In the genomic region with DNA sequence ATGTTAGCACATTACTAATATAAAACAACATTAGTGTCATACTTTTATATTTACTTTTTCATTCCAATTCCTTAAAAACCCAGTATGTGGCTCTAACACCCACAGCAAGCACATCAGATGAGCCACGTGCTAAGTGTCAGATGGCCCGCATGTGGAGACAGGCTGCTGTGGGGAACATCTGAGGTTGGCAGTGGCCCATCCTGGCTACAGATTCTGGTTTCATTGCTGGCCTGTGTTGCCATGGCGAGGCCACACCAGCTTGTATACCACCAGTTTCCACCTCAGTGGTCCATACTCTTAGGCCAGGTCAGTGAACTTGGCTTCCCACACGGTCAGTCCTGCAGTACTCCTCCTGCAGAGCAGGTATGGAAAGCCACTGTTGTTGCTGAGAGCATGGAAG, we compare ENCODE assay signal across 13 mouse cellular contexts.
DNase-seq lines count a peak whose midpoint lies in the region; ATAC-seq and TF ChIP-seq lines count a peak whose summit lies in the region.
"Had no signal": no experiment of that assay in that cellular context is flagged by ENCODE, and none has a peak within 500 bp of the region (broad histone marks: within the 10 kb centered on the region; RNA-seq: fewer than 3 reads in every experiment).

No protein-coding gene starts in this region.

- WGBS in forebrain, embryonic 15.5 days = 68% methylated on average over 4 of the region's 4 CpGs
- 83% methylated on average over 4 of the region's 4 CpGs for WGBS in forebrain, embryonic 12.5 days
- 65% methylated on average over 4 of the region's 4 CpGs for WGBS in limb, embryonic 13.5 days
- 81% methylated on average over 4 of the region's 4 CpGs for WGBS in limb, embryonic 10.5 days
- 71% methylated on average over 4 of the region's 4 CpGs for WGBS in hindbrain, embryonic 14.5 days
- WGBS in hindbrain, postnatal 0 days = 49% methylated on average over 4 of the region's 4 CpGs
- 72% methylated on average over 4 of the region's 4 CpGs for WGBS in intestine, embryonic 16.5 days
- WGBS in kidney, adult 2 months = 71% methylated on average over 4 of the region's 4 CpGs

- DNase-seq in limb, embryonic 10.5 days (ENCODE audit: low spot score) = no peak
- no peak for DNase-seq in hindbrain, embryonic 14.5 days (ENCODE audit: low spot score)
- peak; percentile 52 for DNase-seq in hindbrain, postnatal 0 days (ENCODE audit: low spot score)
- no peak for DNase-seq in kidney, adult 2 months
- DNase-seq: liver, embryonic 13.5 days had no signal

- no peaks in the 10 kb centered on the region for H3K36me3 ChIP-seq in forebrain, embryonic 15.5 days
- no peaks in the 10 kb centered on the region for H3K36me3 ChIP-seq in forebrain, embryonic 12.5 days (replicated peaks)
- no peaks in the 10 kb centered on the region for H3K36me3 ChIP-seq in limb, embryonic 13.5 days
- H3K36me3 ChIP-seq in limb, embryonic 10.5 days = no peaks in the 10 kb centered on the region
- H3K36me3 ChIP-seq in hindbrain, embryonic 14.5 days (replicated peaks; ENCODE audit: control insufficient read depth, insufficient read depth) = no peaks in the 10 kb centered on the region
- H3K36me3 ChIP-seq in hindbrain, postnatal 0 days (ENCODE audit: insufficient read depth, low read length) = no peaks in the 10 kb centered on the region
- H3K36me3 ChIP-seq in intestine, embryonic 16.5 days (ENCODE audit: control insufficient read depth, insufficient read depth, low read length) = no peaks in the 10 kb centered on the region
- no peaks in the 10 kb centered on the region for H3K36me3 ChIP-seq in kidney, adult 2 months (ENCODE audit: control insufficient read depth, insufficient read depth, low read length)
- H3K36me3 ChIP-seq: forebrain, embryonic 10.5 days; liver, embryonic 13.5 days had no signal

- no peak overlapping the region for H3K9ac ChIP-seq in forebrain, embryonic 15.5 days (replicated peaks)
- no peak overlapping the region for H3K9ac ChIP-seq in forebrain, embryonic 12.5 days
- H3K9ac ChIP-seq in limb, embryonic 13.5 days = no peak overlapping the region; the same call in 1 of the 2 replicates
- H3K9ac ChIP-seq in hindbrain, embryonic 14.5 days = no peak overlapping the region
- no peak overlapping the region for H3K9ac ChIP-seq in hindbrain, postnatal 0 days (replicated peaks; ENCODE audit: low read length)
- H3K9ac ChIP-seq in intestine, embryonic 16.5 days (ENCODE audit: low read depth, low read length) = no peak overlapping the region
- H3K9ac ChIP-seq: liver, embryonic 13.5 days had no signal

- H3K27me3 ChIP-seq in forebrain, embryonic 15.5 days = no peaks in the 10 kb centered on the region
- H3K27me3 ChIP-seq in forebrain, embryonic 12.5 days = peaks cover 23% of the 10 kb centered on the region
- H3K27me3 ChIP-seq in limb, embryonic 13.5 days = peaks cover 24% of the 10 kb centered on the region
- H3K27me3 ChIP-seq in limb, embryonic 10.5 days (ENCODE audit: low read depth, poor library complexity, severe bottlenecking) = peaks cover 36% of the 10 kb centered on the region
- H3K27me3 ChIP-seq in hindbrain, embryonic 14.5 days (ENCODE audit: control insufficient read depth, insufficient read depth, low read length) = no peaks in the 10 kb centered on the region
- H3K27me3 ChIP-seq in hindbrain, postnatal 0 days (ENCODE audit: insufficient read depth, low read length) = no peaks in the 10 kb centered on the region
- H3K27me3 ChIP-seq in intestine, embryonic 16.5 days (replicated peaks; ENCODE audit: control insufficient read depth, insufficient read depth, low read length) = no peaks in the 10 kb centered on the region
- no peaks in the 10 kb centered on the region for H3K27me3 ChIP-seq in kidney, adult 2 months (replicated peaks; ENCODE audit: control insufficient read depth, insufficient read depth, low read length)

- 0 out of 2 replicates have a peak, but pooled peaks cover 12% of the 10 kb centered on the region for H3K4me1 ChIP-seq in forebrain, embryonic 15.5 days
- H3K4me1 ChIP-seq in forebrain, embryonic 12.5 days = no peaks in the 10 kb centered on the region
- H3K4me1 ChIP-seq in limb, embryonic 13.5 days = peaks cover 18% of the 10 kb centered on the region; the same call in 1 of the 2 replicates
- peaks cover 5% of the 10 kb centered on the region for H3K4me1 ChIP-seq in limb, embryonic 10.5 days
- no peaks in the 10 kb centered on the region for H3K4me1 ChIP-seq in hindbrain, embryonic 14.5 days (replicated peaks; ENCODE audit: control insufficient read depth, insufficient read depth, low read length)
- H3K4me1 ChIP-seq in hindbrain, postnatal 0 days (ENCODE audit: insufficient read depth, low read length) = 0 out of 2 replicates have a peak, but pooled peaks cover 3% of the 10 kb centered on the region
- H3K4me1 ChIP-seq in intestine, embryonic 16.5 days (ENCODE audit: control insufficient read depth, insufficient read depth, low read length) = no peaks in the 10 kb centered on the region
- no peaks in the 10 kb centered on the region for H3K4me1 ChIP-seq in kidney, adult 2 months (ENCODE audit: control insufficient read depth, insufficient read depth, low read length)
- H3K4me1 ChIP-seq: liver, embryonic 13.5 days had no signal

- TF ChIP-seq CTCF in hindbrain, postnatal 0 days (IDR thresholded peaks at IDR 0.05; ENCODE audit: low read depth) = no peak
- TF ChIP-seq CTCF in kidney, adult 2 months (conservative IDR thresholded peaks at IDR 0.05; ENCODE audit: insufficient read depth, insufficient read length, low read depth, low read length) = no peak

- peak; percentile 49; the same call in 1 of the 2 replicates for ATAC-seq in forebrain, embryonic 15.5 days (replicated peaks)
- no peak for ATAC-seq in forebrain, embryonic 12.5 days (ENCODE audit: low FRiP score)
- peak; percentile 37; the same call in 1 of the 2 replicates for ATAC-seq in limb, embryonic 13.5 days (ENCODE audit: low FRiP score, low read depth)
- ATAC-seq in hindbrain, embryonic 14.5 days (ENCODE audit: low FRiP score) = peak; percentile 13; the same call in 1 of the 2 replicates
- ATAC-seq in hindbrain, postnatal 0 days = peak; percentile 43; the same call in 1 of the 2 replicates
- no peak for ATAC-seq in intestine, embryonic 16.5 days

- H3K27ac ChIP-seq in forebrain, embryonic 15.5 days (replicated peaks) = no peak overlapping the region
- no peak overlapping the region for H3K27ac ChIP-seq in forebrain, embryonic 12.5 days
- H3K27ac ChIP-seq in limb, embryonic 13.5 days = no peak overlapping the region
- no peak overlapping the region for H3K27ac ChIP-seq in limb, embryonic 10.5 days
- H3K27ac ChIP-seq in hindbrain, embryonic 14.5 days = no peak overlapping the region
- H3K27ac ChIP-seq in hindbrain, postnatal 0 days = no peak overlapping the region
- H3K27ac ChIP-seq in intestine, embryonic 16.5 days (ENCODE audit: low read length) = no peak overlapping the region
- no peak overlapping the region for H3K27ac ChIP-seq in kidney, adult 2 months (ENCODE audit: insufficient read depth, low read depth, low read length)
- H3K27ac ChIP-seq: forebrain, embryonic 10.5 days; kidney, postnatal 0 days; liver, embryonic 13.5 days; stomach, postnatal 0 days had no signal

- no peak for TF ChIP-seq POLR2A in kidney, adult 2 months (IDR thresholded peaks at IDR 0.05; ENCODE audit: low read depth, low read length)

- no peak overlapping the region for H3K4me2 ChIP-seq in forebrain, embryonic 15.5 days (replicated peaks)
- H3K4me2 ChIP-seq in forebrain, embryonic 12.5 days = no peak overlapping the region
- H3K4me2 ChIP-seq in limb, embryonic 13.5 days (replicated peaks) = no peak overlapping the region
- no peak overlapping the region for H3K4me2 ChIP-seq in hindbrain, embryonic 14.5 days (replicated peaks)
- no peak overlapping the region for H3K4me2 ChIP-seq in hindbrain, postnatal 0 days (ENCODE audit: low read depth, low read length)
- H3K4me2 ChIP-seq in intestine, embryonic 16.5 days (ENCODE audit: low read depth, low read length) = no peak overlapping the region
- H3K4me2 ChIP-seq: heart, embryonic 11.5 days; liver, embryonic 13.5 days had no signal

- H3K4me3 ChIP-seq in forebrain, embryonic 15.5 days = no peak overlapping the region
- no peak overlapping the region for H3K4me3 ChIP-seq in forebrain, embryonic 12.5 days (replicated peaks)
- H3K4me3 ChIP-seq in limb, embryonic 13.5 days = no peak overlapping the region
- H3K4me3 ChIP-seq in limb, embryonic 10.5 days = no peak overlapping the region
- H3K4me3 ChIP-seq in hindbrain, embryonic 14.5 days (replicated peaks; ENCODE audit: low read length) = no peak overlapping the region
- H3K4me3 ChIP-seq in hindbrain, postnatal 0 days (ENCODE audit: low read length) = no peak overlapping the region
- H3K4me3 ChIP-seq in intestine, embryonic 16.5 days (ENCODE audit: low read length) = no peak overlapping the region
- H3K4me3 ChIP-seq in kidney, adult 2 months (ENCODE audit: insufficient read depth, low read depth, low read length) = no peak overlapping the region
- H3K4me3 ChIP-seq: forebrain, embryonic 10.5 days; liver, embryonic 13.5 days had no signal

- H3K9me3 ChIP-seq in forebrain, embryonic 15.5 days = no peaks in the 10 kb centered on the region
- peaks cover 3% of the 10 kb centered on the region; the same call in 1 of the 2 replicates for H3K9me3 ChIP-seq in forebrain, embryonic 12.5 days
- no peaks in the 10 kb centered on the region for H3K9me3 ChIP-seq in limb, embryonic 13.5 days
- no peaks in the 10 kb centered on the region for H3K9me3 ChIP-seq in limb, embryonic 10.5 days (replicated peaks)
- H3K9me3 ChIP-seq in hindbrain, embryonic 14.5 days (ENCODE audit: control insufficient read depth, low read length) = peaks cover 8% of the 10 kb centered on the region; the same call in 1 of the 2 replicates
- no peaks in the 10 kb centered on the region for H3K9me3 ChIP-seq in hindbrain, postnatal 0 days (ENCODE audit: low read length)
- no peaks in the 10 kb centered on the region for H3K9me3 ChIP-seq in intestine, embryonic 16.5 days (ENCODE audit: control insufficient read depth, low read length)
- H3K9me3 ChIP-seq: liver, embryonic 13.5 days had no signal

Comparison
In these comparisons a context has a peak if more than half of its experiments do, and no peak if none do; other contexts are left out.
1. ATAC-seq: peak in forebrain, embryonic 15.5 days (single experiment), limb, embryonic 13.5 days (single experiment), hindbrain, embryonic 14.5 days (single experiment) and hindbrain, postnatal 0 days (single experiment); none in forebrain, embryonic 12.5 days (single experiment) and intestine, embryonic 16.5 days (single experiment).